Mouse (Mus musculus) right cerebral cortex, adult 2 months (tissue): ENCODE data around the gene Ncam1.

ENCODE experiments used
- DNase-seq, 2 experiments: peaks; one replicate each; pipeline ENCODE4 v3.0.0; 2021 to 2022; ENCODE audit warnings: low spot score in 2 of 2

Gene Ncam1

DNA sequence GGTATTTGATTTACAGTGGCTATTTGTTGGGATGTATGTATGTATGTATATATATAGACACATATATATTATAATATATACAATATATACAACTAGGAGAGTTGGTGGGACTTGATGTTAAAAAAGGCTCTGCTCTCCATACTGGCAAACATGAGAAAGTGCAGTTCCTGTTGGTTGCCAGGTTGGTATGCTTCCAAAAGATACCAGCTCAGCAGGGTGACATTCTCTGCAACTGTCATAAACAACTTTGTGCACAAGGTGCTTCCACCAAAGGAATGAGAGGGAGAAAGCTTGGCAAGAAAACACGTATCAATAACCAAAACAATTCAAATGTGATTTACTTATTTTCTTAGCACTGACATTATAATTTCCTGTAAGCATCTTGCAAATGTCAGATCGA is 232.9 kb downstream of the Ncam1 start:
- no peak for DNase-seq

DNA sequence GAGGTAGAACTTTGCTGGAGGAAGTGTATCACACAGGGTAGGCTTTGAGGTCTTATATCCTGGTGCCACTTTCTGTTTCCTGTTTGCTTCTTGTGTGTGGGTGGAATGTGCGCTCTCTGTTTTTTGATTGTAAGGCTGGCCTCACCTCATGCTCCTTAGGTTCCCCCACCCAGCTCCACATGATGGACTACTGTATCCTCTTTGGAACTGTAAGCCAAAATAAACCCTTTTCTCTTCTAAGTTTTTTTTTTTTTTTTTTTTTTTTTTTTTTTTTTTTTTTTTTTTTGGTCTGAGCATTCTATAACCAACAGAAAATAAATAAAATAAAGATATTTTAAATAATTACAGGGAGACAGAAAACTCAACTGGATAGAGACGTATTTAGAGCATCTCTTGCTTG is 239.8 kb downstream of the Ncam1 start:
- no peak for DNase-seq

DNA sequence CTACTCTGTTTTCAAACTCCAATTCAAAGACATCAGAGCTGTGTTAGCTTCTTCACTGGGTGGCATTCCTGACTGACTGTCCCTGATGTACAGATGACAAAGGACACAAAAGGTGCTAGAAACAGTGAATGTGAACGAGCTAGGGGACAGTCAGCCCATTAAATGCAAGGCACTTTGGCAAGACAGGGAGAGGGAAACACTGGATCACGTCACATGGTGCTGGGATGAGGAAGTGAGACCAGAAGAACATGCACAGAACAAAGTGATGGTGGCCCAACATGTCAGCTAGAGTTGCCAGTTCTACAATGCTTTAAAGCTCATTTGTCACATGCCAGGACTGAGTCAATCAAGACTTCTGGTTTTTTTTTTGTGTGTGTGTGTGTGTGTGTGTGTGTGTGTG is 247.4 kb downstream of the Ncam1 start:
- DNase-seq, result no peak

GRCm38 (mm10) chr9:49542593-49542992 is 256.1 kb downstream of the Ncam1 start:
- DNase-seq, result no peak

- peak; percentile 21 to 34 for DNase-seq
Measured at GRCm38 (mm10) chr9:49537814-49538213, 260.9 kb downstream of the Ncam1 start.

DNA sequence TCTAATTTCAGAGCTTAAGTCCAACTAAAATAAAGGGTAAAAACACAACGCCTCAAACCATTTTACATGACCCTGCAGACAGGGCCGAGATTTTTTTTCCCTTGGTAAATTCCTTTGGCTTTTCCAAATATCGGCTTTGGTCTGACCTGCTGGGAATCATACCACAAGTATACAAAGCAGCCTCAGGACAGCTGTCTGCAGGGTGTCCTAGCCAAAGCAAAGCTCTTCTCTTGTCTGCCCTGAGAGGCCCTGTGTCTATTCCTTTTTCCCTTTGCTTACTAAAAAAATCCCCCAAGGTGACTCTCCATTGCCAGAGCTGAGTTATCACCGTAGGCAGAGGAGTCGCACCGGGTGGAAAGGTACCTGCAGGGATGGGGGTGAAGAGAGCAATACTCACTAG is 262.1 kb downstream of the Ncam1 start:
- no peak for DNase-seq

GRCm38 (mm10) chr9:49534958-49535357 is 263.8 kb downstream of the Ncam1 start:
- no peak for DNase-seq

DNA sequence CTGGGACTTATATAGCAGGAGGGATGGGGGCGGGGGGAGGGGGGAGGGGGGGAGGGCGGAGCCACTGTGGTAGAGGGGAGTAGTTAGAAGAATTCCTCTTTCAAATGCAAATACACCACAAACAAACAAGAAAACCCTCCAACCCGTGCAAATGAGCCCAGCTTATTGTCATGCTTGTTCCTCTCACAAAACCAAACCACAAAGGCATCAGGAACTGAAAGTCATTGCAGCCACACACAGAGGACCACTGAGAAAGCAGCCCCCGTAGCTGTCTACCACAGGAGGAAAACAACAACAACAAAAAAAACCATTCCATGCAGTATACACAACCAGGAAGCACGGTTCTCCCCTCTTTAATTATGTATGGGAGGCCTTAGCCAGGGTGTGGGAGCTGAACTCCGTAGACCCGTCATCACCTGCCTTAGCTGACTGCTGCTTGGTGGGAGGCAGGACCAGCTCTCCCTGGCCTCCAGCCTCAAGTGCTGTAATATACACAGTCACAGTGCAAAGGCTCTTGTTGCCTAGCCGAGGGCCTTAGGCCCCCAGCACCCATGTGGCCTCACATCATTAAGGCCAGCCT is 264.7 kb downstream of the Ncam1 start:
- no peak for DNase-seq

DNA sequence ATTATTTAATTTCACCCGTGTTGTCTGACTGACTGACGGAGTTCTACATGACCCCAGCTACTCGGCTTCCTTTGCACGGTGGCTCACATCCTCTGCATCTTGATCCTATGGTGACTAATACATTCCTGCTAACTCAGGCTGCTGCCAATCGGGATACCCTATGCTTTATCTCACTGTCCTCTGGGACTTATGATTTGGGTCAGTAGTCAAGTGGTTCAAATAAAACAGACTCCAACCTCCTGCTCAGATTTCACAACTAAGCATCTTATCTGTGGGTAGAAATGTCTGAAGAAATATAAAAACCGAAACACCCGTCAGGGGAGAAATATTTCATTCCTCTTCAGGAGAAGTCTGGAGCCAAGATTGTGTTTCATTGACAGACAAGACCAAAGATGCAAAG is 265.3 kb downstream of the Ncam1 start:
- DNase-seq, result no peak

DNA sequence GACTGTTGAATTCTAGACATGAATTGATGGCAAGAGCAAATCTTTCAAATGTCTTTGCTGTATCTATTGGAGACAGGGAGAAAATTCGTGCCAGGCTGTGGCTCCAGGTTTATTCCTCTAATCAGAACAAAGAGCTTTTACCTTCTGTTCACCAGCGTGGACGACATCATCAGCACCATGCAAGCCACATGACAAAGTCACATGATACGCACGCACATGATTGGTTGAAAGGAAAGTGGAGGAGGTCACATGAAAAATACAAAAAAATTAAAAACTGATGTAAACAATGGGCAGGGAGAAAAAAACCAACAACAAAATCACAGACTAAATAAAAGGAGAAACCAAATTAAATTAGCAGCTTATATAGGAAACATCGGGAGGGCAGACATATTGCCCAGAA is 266.9 kb downstream of the Ncam1 start:
- no peak for DNase-seq

DNA sequence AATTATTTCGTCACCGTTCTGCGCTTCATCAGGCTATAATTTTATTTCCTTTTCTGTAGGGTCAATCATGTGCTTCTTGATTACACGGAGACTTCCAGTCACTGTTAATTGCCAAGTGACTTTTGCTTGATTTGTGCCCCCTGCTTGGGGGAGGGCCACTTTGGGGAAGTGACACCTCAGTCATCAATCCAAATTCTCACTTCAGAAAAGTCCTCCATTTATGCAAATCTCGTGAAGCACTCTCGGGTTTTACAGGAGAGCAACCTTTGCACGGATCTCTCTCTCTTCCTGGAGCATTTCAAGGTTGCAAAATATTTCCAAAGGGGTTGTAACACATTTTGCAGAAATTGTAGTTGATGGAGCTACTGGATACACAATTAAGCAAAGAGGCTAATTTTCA is 267.5 kb downstream of the Ncam1 start:
- no peak for DNase-seq

DNA sequence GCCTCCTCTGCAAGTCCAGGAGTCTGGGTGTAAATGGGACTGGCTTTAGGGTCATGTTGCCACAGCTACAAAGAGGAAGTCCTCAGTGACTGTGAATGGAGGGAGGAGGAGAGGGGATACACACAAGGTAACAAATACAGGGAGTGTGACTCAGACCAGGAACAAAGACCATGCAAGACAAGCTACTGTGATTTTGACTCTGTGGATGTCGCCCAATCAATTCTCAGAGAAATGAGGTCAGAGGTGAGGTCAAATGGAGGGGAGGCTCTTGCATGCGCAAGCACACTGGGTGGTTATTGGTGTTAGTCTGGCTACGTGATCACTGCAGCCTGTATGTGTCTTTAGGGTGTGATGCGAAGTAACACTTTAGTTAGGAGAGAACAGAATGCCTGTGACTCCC is 268.0 kb downstream of the Ncam1 start:
- no peak for DNase-seq

- no peak for DNase-seq
Measured at GRCm38 (mm10) chr9:49529366-49529959, 269.3 kb downstream of the Ncam1 start.

GRCm38 (mm10) chr9:49528943-49529342 is 269.8 kb downstream of the Ncam1 start:
- peak in 1 of 2 experiments; percentile 32 for DNase-seq

DNA sequence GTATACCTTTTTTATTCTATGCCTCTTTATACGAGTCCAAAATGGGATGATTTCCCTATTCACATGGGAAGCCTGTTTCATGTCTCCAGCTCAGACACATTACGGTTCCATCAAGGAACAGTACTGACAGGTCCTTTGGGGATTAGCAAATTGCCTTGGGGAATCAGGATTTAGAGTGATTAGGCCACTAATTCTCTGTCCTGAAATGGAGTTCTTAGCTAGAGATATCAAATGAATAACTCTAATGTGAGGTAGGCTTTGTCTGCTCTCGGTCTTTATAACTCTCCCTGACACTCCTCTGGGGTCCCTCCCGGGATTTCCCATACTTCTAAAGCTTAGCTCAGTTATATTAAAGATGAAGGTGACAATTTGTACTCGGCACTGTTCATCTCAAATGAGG is 270.7 kb downstream of the Ncam1 start:
- no peak for DNase-seq

- DNase-seq, result no peak
Measured at GRCm38 (mm10) chr9:49527340-49527739, 271.4 kb downstream of the Ncam1 start.

- no peak for DNase-seq
Measured at GRCm38 (mm10) chr9:49524721-49525120, 274.0 kb downstream of the Ncam1 start.

DNA sequence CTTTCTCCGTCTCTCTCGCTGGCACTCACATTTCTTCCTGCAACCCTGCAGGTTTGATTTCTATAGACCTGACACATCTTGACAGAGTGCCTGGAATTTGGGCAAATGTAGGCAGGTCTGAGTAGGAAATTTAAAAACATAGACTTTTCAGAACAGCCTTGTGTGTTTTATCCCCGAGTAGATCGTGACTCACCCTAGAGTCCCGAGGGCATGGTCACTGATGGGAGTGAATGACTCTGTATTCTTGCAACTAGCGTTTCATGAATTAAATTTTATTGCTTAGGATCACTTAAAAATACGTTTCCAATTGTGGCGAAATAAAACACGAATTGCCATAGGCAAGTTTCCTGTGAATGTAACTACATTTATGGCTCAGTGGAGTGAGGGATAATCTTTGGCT is 274.8 kb downstream of the Ncam1 start:
- DNase-seq, result no peak

- no peak for DNase-seq
Measured at GRCm38 (mm10) chr9:49514306-49514705, 284.4 kb downstream of the Ncam1 start.

GRCm38 (mm10) chr9:49510666-49511065 is 288.1 kb downstream of the Ncam1 start:
- no peak for DNase-seq

DNA sequence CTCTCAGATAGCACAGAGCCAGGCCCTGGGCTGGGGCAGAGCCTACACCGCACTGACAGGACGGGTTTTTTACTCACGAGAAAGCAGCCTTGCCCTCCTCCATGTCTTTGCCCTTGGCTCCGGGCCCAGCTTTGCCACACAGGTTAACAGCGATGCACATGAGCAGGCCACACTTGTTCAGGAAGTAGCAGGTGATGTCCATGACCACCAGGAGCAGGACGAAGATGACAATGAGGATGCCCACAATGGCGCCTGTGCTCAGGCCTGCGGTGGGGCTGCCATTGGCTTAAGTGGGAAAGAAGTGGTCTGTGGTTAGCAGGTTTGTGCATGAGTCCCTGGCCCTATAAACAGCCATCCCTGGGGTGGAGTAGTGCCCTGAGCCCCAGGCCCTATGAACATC is 289.1 kb downstream of the Ncam1 start:
- no peak for DNase-seq

DNA sequence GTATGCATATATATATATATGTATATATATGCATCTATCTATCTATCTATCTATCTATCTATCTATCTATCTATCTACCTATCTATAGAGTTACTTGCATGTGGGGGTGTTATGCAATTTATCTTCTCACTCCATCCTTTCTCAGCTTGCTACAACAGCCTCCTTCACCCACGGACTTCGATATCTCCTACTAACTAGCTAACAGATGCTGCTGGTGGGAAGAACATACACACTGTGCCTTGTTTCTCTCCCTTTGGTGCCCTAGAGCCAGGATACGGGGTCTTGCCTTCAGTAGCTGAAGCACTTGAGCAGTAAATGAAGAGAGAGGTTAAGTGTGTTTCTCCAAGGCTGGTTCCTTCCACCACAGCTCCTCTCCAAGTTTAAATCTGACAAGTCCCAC is 289.6 kb downstream of the Ncam1 start:
- DNase-seq, result no peak

- DNase-seq, result no peak
Measured at GRCm38 (mm10) chr9:49507829-49508585, 290.7 kb downstream of the Ncam1 start.
